Mouse (Mus musculus) testis, adult 10 weeks (tissue): ENCODE measurements around the gene Tom1. TPM values are rescaled to one million over a fixed set of nuclear protein-coding genes. Genes with fewer than 3 reads are reported as not detected.

Experiments used
- polyA plus RNA-seq: library from polyadenylated mRNA; stranded (reverse); fragments of 350-450 nt; fragmentation: Illumina TruSeq; extraction: RNeasy Lipid Tissue Mini Kit (QIAGEN cat#74804); gene quantifications from one replicate; pipeline ENCODE4 v1.2.3, GENCODE M21; 2014; ENCODE audit warnings: low read depth, low replicate concordance

The Tom1 gene
- polyA plus RNA-seq = 4.8 TPM

DNA sequence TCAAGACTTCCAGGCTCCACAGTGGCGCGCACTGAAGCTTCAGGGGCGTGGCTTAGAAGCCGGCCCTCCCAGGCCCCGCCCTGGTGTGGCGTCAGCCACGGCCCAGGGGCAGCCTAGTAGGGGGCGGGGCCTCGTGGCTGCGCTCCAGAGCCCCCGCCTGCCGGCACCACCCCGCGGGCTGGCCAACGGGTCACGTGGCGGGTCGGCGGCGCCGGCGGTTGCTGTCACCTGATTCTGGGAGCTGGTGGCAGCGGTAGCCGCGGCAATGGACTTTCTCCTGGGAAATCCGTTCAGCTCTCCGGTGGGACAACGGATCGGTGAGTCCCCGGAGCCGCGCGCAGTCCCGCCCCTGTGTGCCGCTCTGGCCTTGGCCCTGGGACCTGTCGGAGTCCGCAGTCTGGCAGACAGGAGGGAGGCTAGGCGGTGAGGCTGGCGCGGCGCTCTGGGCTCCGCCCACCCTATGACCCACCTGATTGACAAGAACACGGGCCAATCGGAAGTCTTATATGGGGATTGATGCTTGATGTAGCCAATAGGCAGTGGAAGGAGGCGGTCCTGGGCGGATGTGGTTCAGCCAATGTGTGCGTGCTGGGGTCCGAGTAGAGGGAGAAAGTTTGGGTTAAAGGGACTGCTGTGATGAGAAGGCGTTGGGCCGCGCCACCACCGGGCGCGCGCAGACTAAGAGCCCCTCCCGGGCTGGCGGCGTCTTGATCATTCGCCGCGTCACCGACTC lies at the start of gene Tom1:
Tom1 (plus strand) TSS at position 195 of the 733 bp plus-strand sequence.

DNA sequence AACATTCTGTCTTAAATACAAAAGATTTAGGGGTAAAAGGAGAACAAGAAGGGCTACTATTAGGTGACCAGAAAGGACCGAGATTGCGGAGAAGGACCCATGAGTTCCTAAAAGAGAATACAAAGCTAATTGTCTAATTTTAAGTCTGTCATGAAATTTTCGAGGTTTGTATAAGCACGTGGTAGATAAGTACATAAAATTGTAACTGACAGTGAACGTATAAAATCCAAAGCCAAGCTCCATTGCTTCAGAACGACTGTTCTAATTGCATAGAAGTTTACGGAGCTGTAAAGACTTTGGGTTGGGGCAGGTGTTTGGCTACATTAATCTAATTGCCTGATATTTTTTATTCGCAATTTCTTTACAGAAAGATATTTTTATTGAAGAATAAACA lies 40.4 kb upstream of the Tom1 start, which contains the start of gene Hmgxb4:
Hmgxb4 (plus strand) TSS at position 276 of the 394 bp plus-strand sequence.

DNA sequence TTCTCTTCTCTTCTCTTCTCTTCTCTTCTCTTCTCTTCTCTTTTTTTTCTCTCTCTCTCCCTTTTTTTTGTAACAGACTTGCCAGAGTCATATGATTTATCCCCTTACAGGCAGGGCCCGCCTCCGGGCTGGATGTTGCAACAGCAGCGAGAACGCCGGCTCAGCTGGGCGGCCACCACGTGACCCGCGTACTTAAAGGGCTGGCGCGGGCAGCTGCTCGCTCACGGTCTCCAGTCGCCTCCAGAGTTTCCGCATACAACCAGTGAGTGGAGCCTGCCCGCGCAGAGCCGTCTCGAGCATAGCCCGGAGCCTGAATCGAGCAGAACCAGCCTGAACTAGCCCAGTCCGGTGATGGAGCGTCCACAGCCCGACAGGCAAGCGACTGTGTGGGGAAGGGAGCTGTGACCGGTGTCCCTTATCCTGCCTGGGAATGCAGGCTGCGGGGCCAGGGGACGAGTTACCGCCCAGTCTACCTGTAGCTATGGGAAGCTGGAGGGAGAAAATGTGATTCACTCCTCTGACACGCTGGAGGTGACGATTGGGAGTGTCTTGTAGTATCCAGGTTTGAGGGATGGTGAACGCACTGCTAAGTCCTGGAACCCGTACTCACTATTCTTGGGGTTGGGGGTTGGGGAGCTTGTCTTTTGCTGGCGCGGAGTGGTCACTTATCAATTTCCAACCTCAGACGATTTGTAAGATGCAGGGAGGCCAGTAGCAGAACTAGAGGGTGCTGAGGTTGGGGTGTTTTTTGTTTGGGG lies 60.1 kb downstream of the Tom1 start, which contains the start of gene Hmox1:
Hmox1 (plus strand) TSS at position 223 of the 758 bp plus-strand sequence.

DNA sequence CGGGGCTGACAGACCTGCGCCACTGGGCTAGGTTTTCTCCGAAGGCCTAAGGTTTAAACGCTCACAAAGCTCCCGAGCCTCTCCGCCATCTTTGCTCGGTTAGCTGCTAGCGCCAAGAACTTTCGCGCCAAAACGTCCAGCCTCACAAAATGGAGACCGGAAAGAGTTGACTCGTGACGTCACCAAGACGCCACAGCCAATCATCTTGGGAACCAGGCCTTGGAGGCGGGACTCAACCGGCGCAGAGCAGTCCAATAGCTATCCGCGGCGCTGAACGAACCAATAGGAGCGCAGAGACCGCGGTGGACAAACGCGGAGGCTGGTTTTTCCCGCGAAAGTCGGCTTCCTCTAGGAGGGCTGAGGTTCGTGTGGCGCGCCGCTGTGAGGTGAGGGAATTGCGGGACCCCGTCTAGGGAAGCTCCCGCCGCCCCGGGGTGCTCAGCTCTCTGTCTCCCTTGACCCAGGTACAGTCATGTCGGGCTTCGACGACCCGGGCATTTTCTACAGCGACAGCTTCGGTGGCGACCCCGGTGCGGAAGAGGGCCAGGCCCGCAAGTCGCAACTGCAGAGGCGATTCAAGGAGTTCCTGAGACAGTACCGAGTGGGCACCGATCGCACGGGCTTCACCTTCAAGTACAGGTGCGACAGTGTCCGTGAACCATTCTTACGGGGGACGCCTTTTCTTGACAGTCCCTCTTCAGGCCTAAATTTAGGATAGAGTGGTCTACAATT lies 75.9 kb downstream of the Tom1 start, which contains the start of gene Mcm5:
Mcm5 (plus strand) TSS at position 334 of the 732 bp plus-strand sequence.

Other genes with a start within 250 kb of the Tom1 start
- gene Isx, start 160.5 kb upstream of the Tom1 start, polyA plus RNA-seq = not detected
- 10.1 TPM for gene Hmgxb4, start 40.3 kb upstream of the Tom1 start, polyA plus RNA-seq
- 2.2 TPM for gene Hmox1, start 59.9 kb downstream of the Tom1 start, polyA plus RNA-seq
- gene Mcm5, start 75.9 kb downstream of the Tom1 start, polyA plus RNA-seq = 3.8 TPM
- gene Rasd2, start 180.2 kb downstream of the Tom1 start, polyA plus RNA-seq = 0.36 TPM